Mouse (Mus musculus) testis, adult 2 months (tissue): Measurements from ENCODE around the gene Tpcn1.

Experiments
- CTCF ChIP-seq: fragments of 200-500 bp; IDR thresholded peaks from 2 replicates; pipeline ENCODE4 v1.5.1; 2012; ENCODE audit warnings: low read depth, mild to moderate bottlenecking, inconsistent platforms, low read length, moderate library complexity; ENCODE audit not compliant: control insufficient read depth, insufficient read depth, insufficient replicate concordance
- POLR2A ChIP-seq: fragments of 200-500 bp; IDR thresholded peaks from 2 replicates; pipeline ENCODE4 v1.6.1; 2012; ENCODE audit warnings: low read depth, mild to moderate bottlenecking, inconsistent platforms, low read length, moderate library complexity; ENCODE audit not compliant: control insufficient read depth

GRCm38 (mm10) chr5:120514031-120514677, 74.3 kb downstream of the Tpcn1 start:
- TF ChIP-seq CTCF = no peak
- TF ChIP-seq POLR2A = no peak
